Mouse (Mus musculus) splenic B cell, adult 2 months (primary cell): Measurements from ENCODE around the gene Gatb.

ENCODE experiments used
- DNase-seq: peaks from one replicate; pipeline ENCODE4 v3.0.0-alpha.2; 2011; ENCODE audit warnings: low read depth, low spot score
- H3K27me3 ChIP-seq: 2 replicates; pipeline ENCODE4 v1.6.1; 2012; ENCODE audit warnings: mild to moderate bottlenecking, low read length, moderate library complexity, mixed read lengths; ENCODE audit not compliant: control insufficient read depth, poor library complexity, insufficient read depth, severe bottlenecking
- H3K36me3 ChIP-seq: 2 replicates; pipeline ENCODE4 v1.6.1; 2012; ENCODE audit warnings: mild to moderate bottlenecking, low read length, moderate library complexity, mixed read lengths; ENCODE audit not compliant: control insufficient read depth, poor library complexity, insufficient read depth, severe bottlenecking

The Gatb gene

DNA sequence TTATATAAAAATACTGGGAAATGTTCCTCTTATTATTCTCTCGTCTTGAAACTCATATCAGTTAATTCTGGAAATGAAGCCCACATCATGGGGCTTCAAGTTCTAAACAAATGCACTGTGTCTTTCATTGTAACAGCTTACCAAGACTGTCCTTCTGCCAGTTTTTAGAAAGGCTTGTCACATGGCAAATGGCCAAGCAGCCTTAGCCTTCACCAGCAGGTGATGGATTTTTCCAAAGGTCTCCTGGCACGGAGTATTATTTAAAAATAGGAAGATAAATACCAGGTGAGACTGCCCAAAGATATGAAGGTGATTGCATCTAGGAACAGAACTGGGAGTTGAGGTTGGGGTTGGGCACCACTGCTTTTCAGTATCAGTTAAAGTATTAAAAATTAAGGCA, 8.8 kb downstream of the Gatb start:
- Histone ChIP-seq H3K36me3 (peaks cover 3% of the 10 kb centered on the region; the same call in 1 of the 2 replicates), H3K27me3 (no peaks in the 10 kb centered on the region)
- no peak for DNase-seq

DNA sequence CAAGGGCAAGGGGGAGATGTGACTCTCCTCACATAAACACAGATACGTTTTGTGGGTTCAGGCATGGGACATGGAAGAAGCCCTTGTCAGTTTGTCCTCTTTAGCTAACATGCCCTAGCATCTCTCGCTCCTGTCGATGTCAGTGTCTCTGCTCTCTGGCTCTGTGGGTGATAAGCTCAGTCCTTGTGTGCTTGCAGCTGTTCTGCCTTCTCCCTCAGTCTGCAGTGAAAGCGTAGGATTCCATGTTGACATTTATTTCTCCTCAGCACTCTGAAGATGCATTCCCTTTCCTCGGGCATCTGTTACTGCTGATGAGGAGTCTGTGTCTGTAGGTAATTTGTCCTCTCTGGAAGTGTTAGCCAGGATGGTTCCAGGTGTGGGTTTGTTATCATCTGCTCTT, 9.3 kb downstream of the Gatb start:
- H3K36me3 ChIP-seq: 0 out of 2 replicates have a peak, but pooled peaks cover 3% of the 10 kb centered on the region
- DNase-seq: no peak

DNA sequence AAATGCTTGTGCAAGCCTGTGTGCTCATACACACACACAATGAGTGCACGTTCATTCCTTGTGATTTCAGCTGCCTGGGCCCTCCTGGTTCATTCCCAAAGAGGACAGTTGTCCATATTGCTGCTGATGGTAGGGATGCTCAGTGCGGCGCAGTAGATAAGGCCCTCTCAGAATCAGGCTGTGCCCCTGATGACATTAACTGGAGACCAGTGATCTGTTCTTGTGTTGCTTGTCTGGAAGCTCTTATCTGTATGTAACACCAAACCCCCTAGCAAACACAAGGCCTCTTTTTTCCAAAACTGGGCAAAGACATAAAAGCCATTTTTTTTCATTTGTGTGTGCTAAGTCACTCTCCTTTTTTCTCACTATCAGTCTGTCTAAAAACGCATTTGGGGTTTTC, 11.0 kb downstream of the Gatb start:
- Histone ChIP-seq H3K36me3 (0 out of 2 replicates have a peak, but pooled peaks cover 3% of the 10 kb centered on the region), H3K27me3 (no peaks in the 10 kb centered on the region)
- no peak for DNase-seq

More for the DNA sequence above, 9.3 kb downstream of the Gatb start:
- H3K27me3 ChIP-seq: no peaks in the 10 kb centered on the region

DNA sequence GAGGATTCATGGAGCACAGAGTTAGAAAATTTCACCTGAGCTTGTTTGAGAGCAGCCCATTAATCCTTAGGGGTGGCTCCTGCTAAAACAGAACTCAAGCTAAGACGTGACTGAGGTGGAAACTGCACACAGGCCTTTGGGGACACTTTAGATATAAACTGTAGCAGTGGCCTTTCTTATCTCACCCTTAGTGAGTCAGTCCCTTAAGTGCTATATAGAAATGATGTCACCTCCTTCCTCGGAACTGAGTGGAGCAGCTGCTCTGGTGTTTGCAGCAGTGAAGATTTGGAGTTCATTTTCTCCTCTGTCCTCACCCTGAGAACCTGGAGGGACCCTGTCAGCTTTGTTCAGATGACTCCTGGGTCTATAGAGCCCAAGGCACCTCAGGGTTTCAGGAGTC, 14.8 kb downstream of the Gatb start:
- H3K27me3 ChIP-seq: no peaks in the 10 kb centered on the region
- H3K36me3 ChIP-seq: no peaks in the 10 kb centered on the region
- no peak for DNase-seq

DNA sequence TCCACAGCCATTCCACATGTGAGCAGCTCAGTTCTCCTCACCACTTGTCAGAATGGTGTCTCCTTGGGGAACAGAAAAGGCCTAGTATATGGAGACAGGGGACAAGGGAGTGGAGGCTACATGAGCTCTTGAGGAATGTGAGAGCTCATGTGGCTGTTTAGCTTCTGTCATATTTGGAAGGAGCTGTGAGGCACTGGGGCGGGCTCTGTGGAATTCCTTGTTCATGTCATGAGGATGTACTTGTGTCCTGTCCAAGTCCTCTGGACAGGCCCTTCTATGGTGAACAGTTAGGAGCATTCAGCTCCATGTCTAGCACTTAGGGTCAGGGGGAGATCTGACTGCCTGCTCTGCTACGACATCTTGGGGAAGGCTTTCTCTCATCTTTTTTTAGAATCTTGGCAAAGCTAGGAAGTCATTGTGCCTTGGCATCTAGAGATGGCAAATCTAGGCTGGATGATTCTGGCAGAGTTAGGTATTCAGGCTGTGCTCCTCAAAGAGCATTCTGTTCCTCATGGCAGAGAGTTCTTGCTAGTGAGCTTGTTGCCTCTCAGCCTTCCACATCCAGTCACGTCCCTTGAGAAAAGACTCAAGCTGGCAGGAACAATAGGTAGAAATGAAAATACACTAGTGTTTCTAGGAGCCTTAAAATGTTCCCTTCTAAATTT, 16.3 kb downstream of the Gatb start:
- no peak for DNase-seq
- no peaks in the 10 kb centered on the region for H3K36me3 ChIP-seq
- no peaks in the 10 kb centered on the region for H3K27me3 ChIP-seq

DNA sequence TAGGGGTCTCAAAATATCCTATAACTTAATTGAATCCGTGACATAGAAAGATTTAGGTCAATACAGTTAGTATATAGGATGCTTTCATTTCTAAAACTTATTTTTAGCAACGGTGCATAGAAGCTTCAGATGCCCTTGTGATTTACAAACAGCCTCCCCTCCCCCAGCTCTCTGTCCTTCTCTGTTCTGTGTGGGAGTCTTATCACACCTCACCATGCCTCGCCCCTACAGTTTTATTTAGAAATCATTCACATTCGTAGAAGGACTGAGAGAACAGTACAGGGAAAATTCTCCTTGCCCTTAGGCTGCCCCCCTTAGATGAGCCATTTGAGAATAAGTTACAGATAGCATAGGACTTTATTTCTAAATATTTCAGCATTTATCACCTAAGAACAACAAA, 18.1 kb downstream of the Gatb start:
- no peak for DNase-seq
- Histone ChIP-seq H3K27me3 (no peaks in the 10 kb centered on the region), H3K36me3 (no peaks in the 10 kb centered on the region)

DNA sequence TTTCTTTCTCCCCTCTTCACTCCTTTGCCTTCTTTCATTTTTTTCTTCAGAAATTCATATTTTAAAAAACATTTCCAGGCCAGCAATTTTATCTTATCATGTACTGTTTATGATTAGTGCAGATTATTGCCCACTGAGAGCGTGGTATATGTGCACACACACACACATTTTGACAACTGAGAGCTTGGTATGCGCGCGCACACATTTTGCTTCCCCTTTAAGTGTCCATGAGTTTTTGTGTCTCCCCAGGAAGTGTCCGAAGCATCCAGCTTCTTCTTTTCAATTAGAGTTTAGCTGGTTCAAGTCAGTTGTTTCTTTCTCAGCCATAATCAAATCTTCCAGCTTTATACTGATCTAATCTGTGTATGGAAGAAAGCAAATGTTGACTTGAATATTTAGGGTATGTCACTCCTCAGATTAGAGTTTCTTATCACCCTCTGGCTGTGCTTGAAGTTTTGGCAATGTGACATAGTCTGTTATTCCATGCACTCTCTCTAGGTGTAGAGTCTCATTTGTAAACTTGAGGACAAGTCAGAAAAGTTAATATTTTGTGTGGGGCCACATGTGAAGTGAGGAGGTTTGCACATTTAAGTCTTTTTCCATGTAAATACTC, 18.8 kb downstream of the Gatb start:
- Histone ChIP-seq H3K27me3 (no peaks in the 10 kb centered on the region), H3K36me3 (no peaks in the 10 kb centered on the region)
- DNase-seq: no peak

DNA sequence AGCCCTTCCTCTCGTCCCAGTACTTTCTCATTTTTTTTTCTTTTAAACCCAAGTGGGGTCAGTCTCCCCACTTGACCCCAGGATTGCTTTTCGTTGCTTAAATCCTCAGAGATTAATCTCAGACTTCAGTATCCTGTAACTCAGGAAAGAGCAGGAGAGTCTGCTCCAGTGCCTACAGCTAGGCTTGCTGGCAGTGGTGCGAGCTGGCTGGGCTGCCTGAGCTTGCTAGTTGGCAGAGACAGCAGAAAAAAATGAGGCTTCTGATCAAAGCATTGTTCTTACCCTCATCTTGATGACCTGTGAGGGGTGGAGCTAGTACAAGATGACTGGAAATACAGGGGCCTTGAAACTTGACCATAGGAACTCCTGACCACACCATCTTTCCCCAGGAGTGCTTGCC, 20.5 kb downstream of the Gatb start:
- no peak for DNase-seq
- H3K36me3 ChIP-seq: no peaks in the 10 kb centered on the region
- H3K27me3 ChIP-seq: no peaks in the 10 kb centered on the region

DNA sequence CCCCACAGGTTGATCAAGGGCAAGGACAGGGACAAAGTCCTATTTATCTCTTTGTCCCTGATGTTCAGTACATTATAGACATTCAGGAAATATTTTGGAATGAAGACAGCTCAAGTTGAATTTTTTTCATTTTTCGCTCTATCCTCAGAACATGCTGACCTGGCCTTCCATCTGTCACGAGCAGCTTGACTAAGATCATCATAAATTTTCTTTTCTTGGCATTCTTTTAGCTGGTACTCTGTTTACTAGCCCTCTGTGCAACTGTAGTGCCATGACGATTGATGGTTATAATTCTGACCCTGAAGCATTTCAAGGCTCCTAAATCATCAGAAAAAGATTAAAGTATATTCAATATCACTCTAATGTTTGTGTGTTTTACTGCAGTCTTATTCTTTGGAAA, 25.6 kb downstream of the Gatb start:
- Histone ChIP-seq H3K36me3 (no peaks in the 10 kb centered on the region), H3K27me3 (no peaks in the 10 kb centered on the region; the same call in 1 of the 2 replicates)
- DNase-seq: no peak

DNA sequence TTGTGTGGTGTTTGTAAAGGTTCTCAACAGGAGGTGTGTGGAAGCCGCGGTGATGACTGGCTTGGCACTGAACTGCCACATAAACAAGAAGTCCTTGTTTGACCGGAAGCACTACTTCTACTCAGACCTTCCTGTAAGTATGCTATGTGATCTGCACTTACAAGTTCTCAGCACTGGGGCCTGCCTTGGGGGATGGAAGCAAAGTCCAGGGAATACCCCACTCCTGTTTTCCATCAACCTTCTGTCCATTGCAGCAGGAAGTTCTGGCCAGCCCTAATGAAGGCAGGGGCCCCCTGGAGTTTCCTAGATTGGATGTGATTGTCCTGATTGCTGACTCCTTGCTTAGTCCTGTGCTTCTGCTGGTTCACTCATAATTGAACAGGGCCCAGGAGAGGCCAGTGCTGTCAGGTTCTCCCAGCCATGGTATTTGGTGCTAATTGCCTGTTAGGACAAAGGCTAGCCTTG, 28.0 kb downstream of the Gatb start:
- H3K36me3 ChIP-seq: no peaks in the 10 kb centered on the region

DNA sequence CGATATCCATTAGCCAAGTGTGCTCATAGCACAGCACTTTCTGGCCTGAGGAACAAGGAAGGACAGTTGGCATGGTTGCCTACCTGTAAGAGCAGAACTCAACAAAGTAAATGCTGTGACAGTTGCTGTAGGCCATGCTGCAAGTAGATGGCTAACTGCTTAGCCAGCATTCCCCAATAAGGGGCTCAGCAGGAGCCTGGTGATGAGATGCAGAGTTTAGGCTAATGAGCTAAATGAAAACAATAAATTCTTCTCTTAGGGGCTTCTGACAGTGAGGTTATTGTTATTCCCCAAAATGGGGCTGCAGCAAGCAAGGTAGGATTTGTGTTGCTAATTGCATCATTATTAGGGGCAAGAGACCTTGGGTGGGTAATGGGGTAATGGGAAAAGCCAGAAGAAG, 29.9 kb downstream of the Gatb start:
- Histone ChIP-seq H3K36me3 (no peaks in the 10 kb centered on the region), H3K27me3 (no peaks in the 10 kb centered on the region; the same call in 1 of the 2 replicates)
- DNase-seq: no peak

More for the DNA sequence above, 28.0 kb downstream of the Gatb start:
- no peak for DNase-seq
- H3K27me3 ChIP-seq: no peaks in the 10 kb centered on the region; the same call in 1 of the 2 replicates

DNA sequence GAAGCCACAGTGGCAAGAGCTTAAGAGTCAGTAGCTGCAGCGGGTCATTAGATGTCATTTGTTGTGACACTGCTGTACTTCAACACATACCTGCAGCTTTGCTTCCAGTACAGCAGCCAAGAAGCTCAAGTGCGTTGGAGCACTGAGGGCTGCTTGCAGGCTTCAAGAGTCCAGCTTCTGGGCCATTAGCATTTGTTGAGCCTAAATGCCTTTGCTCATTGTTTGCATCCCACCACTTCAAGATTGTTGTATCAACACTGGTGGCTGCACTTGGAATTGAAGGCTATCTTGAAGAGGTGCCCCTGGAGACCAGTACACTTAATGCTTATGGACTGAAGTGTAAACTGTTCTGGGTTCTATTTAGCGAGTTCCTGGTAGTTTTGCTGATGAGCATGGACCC, 33.0 kb downstream of the Gatb start:
- H3K27me3 ChIP-seq: no peaks in the 10 kb centered on the region
- DNase-seq: no peak
- H3K36me3 ChIP-seq: peaks cover 2% of the 10 kb centered on the region; the same call in 1 of the 2 replicates

DNA sequence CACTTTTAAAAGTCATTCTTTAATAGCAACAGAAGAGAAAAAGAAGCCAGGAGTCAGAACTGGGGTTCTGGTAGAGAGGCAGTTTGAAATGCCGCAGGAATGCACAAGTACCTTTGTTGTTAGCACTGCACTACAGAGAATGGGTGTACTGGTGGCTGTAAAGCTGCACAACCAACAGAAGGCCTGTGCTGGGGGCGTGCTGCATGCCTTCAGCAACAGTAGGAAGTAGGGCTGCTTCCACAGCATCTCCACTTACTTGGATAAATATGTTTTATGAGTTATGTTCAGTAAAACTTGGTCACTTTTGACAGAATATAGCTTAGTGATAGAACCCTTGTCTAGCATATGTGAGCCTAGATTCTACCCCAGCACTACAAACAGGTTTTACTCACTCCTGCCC, 33.8 kb downstream of the Gatb start:
- H3K36me3 ChIP-seq: peaks cover 2% of the 10 kb centered on the region; the same call in 1 of the 2 replicates
- DNase-seq: no peak
- no peaks in the 10 kb centered on the region for H3K27me3 ChIP-seq

DNA sequence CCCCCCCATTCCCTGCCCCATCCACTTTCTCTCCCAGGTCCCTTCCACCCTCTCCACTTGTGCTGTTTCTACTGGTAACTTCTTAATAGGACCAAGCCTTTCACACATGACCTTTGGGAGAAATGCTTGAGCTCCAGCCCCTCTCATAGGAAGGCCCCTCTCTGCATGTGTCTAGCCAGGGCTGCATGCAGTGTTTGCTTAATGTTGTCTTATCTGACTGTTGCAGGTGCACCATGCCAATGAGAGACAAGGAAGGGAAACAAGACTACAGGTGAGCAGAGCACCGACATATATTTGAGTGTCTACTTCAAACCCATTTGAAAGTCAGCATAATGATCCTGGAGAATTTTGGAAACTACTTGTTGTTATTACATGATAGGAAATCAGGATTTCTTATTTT, 42.5 kb downstream of the Gatb start:
- no peak for DNase-seq
- Histone ChIP-seq H3K36me3 (0 out of 2 replicates have a peak, but pooled peaks cover 3% of the 10 kb centered on the region), H3K27me3 (no peaks in the 10 kb centered on the region)

DNA sequence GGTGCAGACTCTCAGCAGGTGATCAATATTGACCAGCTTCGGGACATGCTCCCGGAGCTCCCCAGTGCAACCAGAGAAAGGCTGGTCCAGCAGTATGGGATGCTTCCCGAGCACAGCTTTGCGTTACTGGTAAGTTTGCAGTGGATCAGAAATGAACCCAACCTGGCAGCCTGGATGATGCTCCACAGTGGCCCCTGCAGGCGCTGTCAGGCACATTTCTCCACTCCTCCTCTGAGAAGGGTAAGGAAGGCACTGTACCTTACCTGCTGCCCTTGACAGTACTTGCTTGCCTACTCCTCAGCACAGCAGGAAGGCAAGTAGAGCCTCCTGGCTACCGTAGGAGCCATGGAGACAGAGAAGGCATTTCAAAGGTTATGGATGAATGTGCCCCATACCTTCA, 45.0 kb downstream of the Gatb start:
- DNase-seq: no peak
- H3K36me3 ChIP-seq: 0 out of 2 replicates have a peak, but pooled peaks cover 3% of the 10 kb centered on the region
- no peaks in the 10 kb centered on the region for H3K27me3 ChIP-seq
